Mouse (Mus musculus) embryonic facial prominence, embryonic 12.5 days (tissue): ENCODE measurements around the gene Grin3b. TPM values are rescaled to one million over a fixed set of nuclear protein-coding genes. Genes with fewer than 3 reads are reported as not detected.

ENCODE experiments used
- ATAC-seq: fragments of 200-750 bp; cut with Nextera tagmentation; 2 replicates; pipeline ENCODE4 v1.8.0; 2017; ENCODE audit not compliant: insufficient number of reproducible peaks, insufficient read depth, low FRiP score, low TSS enrichment
- H3K27ac ChIP-seq: fragments of 300-500 bp; sonication (generic); 2 replicates; pipeline ENCODE4 v1.5.1; 2016; ENCODE audit warnings: mild to moderate bottlenecking
- H3K27me3 ChIP-seq: fragments of 300-500 bp; sonication (generic); 2 replicates; pipeline ENCODE4 v1.6.1; 2016; ENCODE audit warnings: mild to moderate bottlenecking, moderate library complexity
- H3K36me3 ChIP-seq: fragments of 300-500 bp; sonication (generic); 2 replicates; pipeline ENCODE4 v1.6.1; 2016; ENCODE audit warnings: mild to moderate bottlenecking
- H3K4me1 ChIP-seq: fragments of 300-500 bp; sonication (generic); 2 replicates; pipeline ENCODE4 v1.6.1; 2016
- H3K4me2 ChIP-seq: fragments of 300-500 bp; sonication (generic); replicated peaks from 2 replicates; pipeline ENCODE4 v1.6.1; 2016; ENCODE audit warnings: mild to moderate bottlenecking, moderate library complexity
- H3K4me3 ChIP-seq: fragments of 300-500 bp; sonication (generic); 2 replicates; pipeline ENCODE4 v1.5.1; 2016; ENCODE audit warnings: mild to moderate bottlenecking
- H3K9ac ChIP-seq: fragments of 300-500 bp; sonication (generic); 2 replicates; pipeline ENCODE4 v1.6.1; 2016; ENCODE audit warnings: mild to moderate bottlenecking, moderate library complexity
- H3K9me3 ChIP-seq: fragments of 300-500 bp; sonication (generic); 2 replicates; pipeline ENCODE4 v1.6.1; 2016; ENCODE audit warnings: mild to moderate bottlenecking, moderate library complexity
- WGBS: fragments of 180-500 bp; shearing (Covaris S2); methylation state at CpG from one replicate; pipeline ENCODE4 v1.1.7; 2016; 5-methylcytosine and 5-hydroxymethylcytosine counted together
- polyA plus RNA-seq: library from polyadenylated mRNA; unstranded; fragments of >200 nt; fragmentation: Nextera tagmentation; extraction: Ambion mirVana; gene quantifications from 2 replicates; pipeline ENCODE4 v1.2.1, GENCODE M21; 2016

Gene Grin3b
- 0.50 and 0.92 TPM in 2 replicates for polyA plus RNA-seq

DNA sequence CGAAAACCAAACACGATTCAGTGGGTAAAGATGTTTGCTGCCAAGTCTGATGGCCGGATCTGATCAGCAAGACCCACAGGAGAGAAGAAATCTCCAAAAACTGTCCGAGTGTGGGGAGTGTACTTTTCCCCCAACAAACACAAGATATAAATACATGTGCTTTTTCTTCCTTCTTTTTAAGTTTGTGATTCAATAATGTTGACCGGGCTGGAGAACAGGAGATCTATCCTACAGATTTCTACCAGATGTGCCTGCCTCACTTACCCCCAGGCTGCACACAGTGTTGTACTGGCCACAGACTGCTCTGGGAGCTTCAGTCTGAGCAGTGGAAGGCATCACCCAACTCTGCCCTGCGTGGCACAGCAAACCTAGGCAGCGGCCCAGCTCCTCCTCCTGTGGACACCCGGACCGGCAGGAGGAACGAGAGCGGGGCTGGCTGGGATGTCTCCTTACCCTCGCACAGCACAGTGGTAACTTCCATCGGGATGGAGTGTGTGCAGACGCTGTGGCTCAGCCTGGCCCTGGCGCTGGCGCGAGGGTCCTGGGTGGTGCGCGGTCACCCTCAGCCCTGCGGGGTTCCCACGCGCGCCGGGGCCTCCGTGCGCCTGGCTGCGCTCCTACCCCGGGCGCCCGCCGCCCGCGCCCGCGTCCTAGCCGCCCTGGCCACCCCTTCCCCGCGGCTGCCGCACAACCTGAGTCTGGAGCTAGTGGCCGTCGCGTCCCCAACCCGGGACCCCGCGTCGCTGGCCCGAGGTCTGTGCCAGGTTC is at the start of gene Grin3b:
TSS of gene Grin3b (plus strand) at position 301 of the 768 bp plus-strand sequence.
- peak within 1 kb of the TSS; percentile 54 for H3K4me3 ChIP-seq
- peak within 1 kb of the TSS; percentile 87 for H3K4me2 ChIP-seq
- no peaks in the 10 kb centered on the region for H3K9me3 ChIP-seq
- H3K27ac ChIP-seq: peak within 1 kb of the TSS; percentile 41; the same call in 1 of the 2 replicates
- peak within 1 kb of the TSS; percentile 69 for H3K9ac ChIP-seq
- peaks cover 7% of the 10 kb centered on the region; the same call in 1 of the 2 replicates for H3K4me1 ChIP-seq
- 6% methylated on average over 47 of the region's 47 CpGs for WGBS
- peaks cover 19% of the 10 kb centered on the region; the same call in 1 of the 2 replicates for H3K27me3 ChIP-seq
- peaks cover 46% of the 10 kb centered on the region for H3K36me3 ChIP-seq
- no peak for ATAC-seq

- Histone ChIP-seq H3K4me1 (peaks cover 46% of the 10 kb centered on the region), H3K36me3 (no peaks in the 10 kb centered on the region), H3K4me2 (peak within 1 kb of the TSS; percentile 47), H3K9me3 (no peaks in the 10 kb centered on the region), H3K9ac (peak within 1 kb of the TSS; percentile 31), H3K27me3 (peaks cover 66% of the 10 kb centered on the region), H3K4me3 (peak within 1 kb of the TSS; percentile 27), H3K27ac (no peak within 1 kb of the TSS)
- no peak for ATAC-seq
- 3% methylated on average over 39 of the region's 41 CpGs for WGBS
Observed at GRCm38 (mm10) chr10:79920958-79921535, 49.5 kb upstream of the Grin3b start, which contains the start of gene R3hdm4. R3hdm4 (minus strand) TSS chr10:79921208.

GRCm38 (mm10) chr10:79921572-79921971 is 48.9 kb upstream of the Grin3b start:
- H3K9ac ChIP-seq: peak overlapping the region; percentile 31
- H3K27ac ChIP-seq: no peak overlapping the region
- peak overlapping the region; percentile 47 for H3K4me2 ChIP-seq
- peak overlapping the region; percentile 27 for H3K4me3 ChIP-seq
- ATAC-seq: no peak
- 1% methylated on average over 34 of the region's 34 CpGs for WGBS
- H3K4me1 ChIP-seq: peaks cover 49% of the 10 kb centered on the region
- no peaks in the 10 kb centered on the region for H3K36me3 ChIP-seq
- H3K27me3 ChIP-seq: peaks cover 66% of the 10 kb centered on the region
- no peaks in the 10 kb centered on the region for H3K9me3 ChIP-seq

GRCm38 (mm10) chr10:79924998-79925784 is 45.3 kb upstream of the Grin3b start:
- Histone ChIP-seq H3K9me3 (no peaks in the 10 kb centered on the region), H3K4me1 (peaks cover 46% of the 10 kb centered on the region), H3K27ac (no peak overlapping the region), H3K27me3 (peaks cover 35% of the 10 kb centered on the region), H3K36me3 (no peaks in the 10 kb centered on the region), H3K4me2 (peak overlapping the region; percentile 86; the same call in 1 of the 2 replicates), H3K4me3 (no peak overlapping the region), H3K9ac (no peak overlapping the region)
- ATAC-seq: no peak
- 10% methylated on average over 29 of the region's 29 CpGs for WGBS

GRCm38 (mm10) chr10:79925785-79926490 is 44.6 kb upstream of the Grin3b start:
- no peaks in the 10 kb centered on the region for H3K9me3 ChIP-seq
- ATAC-seq: peak; percentile 3; the same call in 1 of the 2 replicates
- peaks cover 27% of the 10 kb centered on the region for H3K27me3 ChIP-seq
- H3K27ac ChIP-seq: peak overlapping the region; percentile 97
- H3K36me3 ChIP-seq: peaks cover 5% of the 10 kb centered on the region
- peak overlapping the region; percentile 86 for H3K4me2 ChIP-seq
- peak overlapping the region; percentile 91 for H3K9ac ChIP-seq
- peaks cover 38% of the 10 kb centered on the region for H3K4me1 ChIP-seq
- H3K4me3 ChIP-seq: peak overlapping the region; percentile 96
- WGBS: 13% methylated on average over 14 of the region's 15 CpGs

DNA sequence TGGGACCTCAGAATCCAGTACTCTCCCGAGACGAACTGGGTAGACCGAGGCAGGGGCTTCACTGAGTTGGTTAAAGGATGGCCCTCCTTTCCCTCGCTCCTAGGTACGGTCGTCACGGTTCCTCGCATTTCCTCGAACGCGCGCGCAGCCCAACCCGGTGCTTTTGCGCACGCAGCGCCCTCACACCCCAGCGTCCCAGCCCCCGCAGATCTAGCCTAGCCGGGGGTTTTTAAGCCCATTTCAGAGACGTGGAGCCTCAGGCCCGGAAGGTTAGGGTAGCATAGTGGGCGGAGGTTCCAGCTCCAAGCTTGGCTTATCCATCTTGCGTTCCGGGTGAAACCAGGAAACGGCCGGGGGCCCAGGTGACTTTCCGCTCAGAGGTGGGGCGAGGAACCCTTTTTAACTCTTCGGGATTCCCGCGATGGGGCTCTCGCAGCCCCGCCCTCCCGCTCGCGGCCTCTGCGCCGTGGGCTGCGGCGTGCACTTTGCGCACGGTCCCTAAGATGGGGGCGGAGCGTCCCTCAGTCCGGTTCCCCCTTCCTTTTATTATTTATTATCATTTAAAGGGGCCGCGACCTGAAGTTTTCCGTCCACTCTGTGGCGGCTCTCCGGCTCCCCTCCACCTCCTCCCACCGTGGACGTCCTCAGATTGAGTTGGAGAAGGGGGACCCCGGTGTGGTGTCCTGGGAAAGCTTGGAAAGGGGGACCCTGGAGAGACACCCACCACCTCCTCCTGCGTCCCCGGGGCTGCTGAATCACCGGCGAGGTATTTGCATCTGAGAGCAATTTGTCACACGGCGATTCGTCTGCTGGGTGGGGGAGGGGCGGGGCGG is 43.8 kb upstream of the Grin3b start, which contains the start of gene Arid3a:
TSS of gene Arid3a (plus strand) at position 553 of the 833 bp plus-strand sequence.
- H3K27me3 ChIP-seq: peaks cover 20% of the 10 kb centered on the region
- H3K27ac ChIP-seq: peak within 1 kb of the TSS; percentile 97
- peak within 1 kb of the TSS; percentile 96 for H3K4me3 ChIP-seq
- peaks cover 34% of the 10 kb centered on the region for H3K4me1 ChIP-seq
- under 1% methylated on average over 63 of the region's 63 CpGs for WGBS
- peak within 1 kb of the TSS; percentile 91 for H3K9ac ChIP-seq
- ATAC-seq: peak; percentile 54
- peaks cover 12% of the 10 kb centered on the region for H3K36me3 ChIP-seq
- H3K9me3 ChIP-seq: no peaks in the 10 kb centered on the region
- peak within 1 kb of the TSS; percentile 86 for H3K4me2 ChIP-seq

GRCm38 (mm10) chr10:79927324-79928029 is 43.0 kb upstream of the Grin3b start:
- Histone ChIP-seq H3K4me1 (peaks cover 41% of the 10 kb centered on the region), H3K27me3 (peaks cover 12% of the 10 kb centered on the region), H3K9ac (peak overlapping the region; percentile 91), H3K27ac (peak overlapping the region; percentile 97), H3K9me3 (no peaks in the 10 kb centered on the region), H3K36me3 (peaks cover 20% of the 10 kb centered on the region), H3K4me3 (peak overlapping the region; percentile 96), H3K4me2 (peak overlapping the region; percentile 86)
- WGBS: under 1% methylated on average over 54 of the region's 54 CpGs
- peak; percentile 6; the same call in 1 of the 2 replicates for ATAC-seq

GRCm38 (mm10) chr10:79928030-79928694 is 42.4 kb upstream of the Grin3b start:
- Histone ChIP-seq H3K9ac (peak overlapping the region; percentile 91), H3K27me3 (peaks cover 5% of the 10 kb centered on the region), H3K4me3 (peak overlapping the region; percentile 96), H3K4me1 (peaks cover 48% of the 10 kb centered on the region), H3K27ac (peak overlapping the region; percentile 97), H3K36me3 (peaks cover 27% of the 10 kb centered on the region), H3K9me3 (no peaks in the 10 kb centered on the region), H3K4me2 (peak overlapping the region; percentile 86)
- WGBS: 0% methylated on average over 29 of the region's 29 CpGs
- ATAC-seq: no peak

DNA sequence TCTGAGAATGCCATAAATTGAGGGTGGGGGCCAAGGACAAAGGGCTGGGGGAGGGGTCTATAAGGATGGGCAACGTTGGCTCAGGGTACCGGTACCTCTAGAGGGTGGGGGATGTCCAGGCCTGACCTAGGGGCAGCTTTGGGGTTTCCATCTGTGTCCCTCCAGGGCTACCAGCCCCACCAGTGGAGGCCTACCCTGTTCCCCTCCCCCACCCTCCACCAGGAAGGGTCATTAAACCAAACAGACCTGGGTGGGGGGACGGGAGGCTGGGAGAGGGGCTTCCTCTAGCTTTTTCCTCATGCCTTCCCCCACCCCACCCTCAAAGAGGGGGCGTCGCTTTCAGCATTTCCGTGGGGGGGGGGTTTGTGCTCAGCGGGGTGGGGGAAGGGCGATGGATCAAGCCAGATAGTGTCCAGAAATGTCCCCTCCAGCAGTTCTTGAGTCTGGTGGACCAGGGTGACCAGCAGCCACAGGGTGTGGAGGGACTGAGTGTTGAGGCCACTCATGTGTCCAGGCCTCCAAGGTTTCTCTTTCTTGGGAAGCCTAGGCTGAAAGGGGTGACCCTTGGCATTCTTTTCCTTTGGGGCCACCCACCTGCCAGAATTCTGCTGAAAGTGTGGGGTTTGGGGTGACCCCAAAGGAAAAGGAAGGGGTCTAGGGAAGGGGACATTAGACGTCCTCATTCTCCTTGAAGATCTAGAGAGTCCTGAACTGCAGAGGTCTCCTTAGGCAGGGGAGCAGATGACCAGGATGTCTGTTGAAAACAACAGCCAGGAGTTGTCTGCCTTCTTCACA is 41.4 kb upstream of the Grin3b start:
- peak overlapping the region; percentile 86 for H3K4me2 ChIP-seq
- no peaks in the 10 kb centered on the region for H3K9me3 ChIP-seq
- no peaks in the 10 kb centered on the region; the same call in 1 of the 2 replicates for H3K27me3 ChIP-seq
- peak overlapping the region; percentile 97 for H3K27ac ChIP-seq
- 13% methylated on average over 9 of the region's 9 CpGs for WGBS
- H3K4me3 ChIP-seq: peak overlapping the region; percentile 96
- peaks cover 56% of the 10 kb centered on the region for H3K4me1 ChIP-seq
- ATAC-seq: no peak
- peak overlapping the region; percentile 91; the same call in 1 of the 2 replicates for H3K9ac ChIP-seq
- H3K36me3 ChIP-seq: peaks cover 32% of the 10 kb centered on the region
